In genomic region chr9:122872595-122872994, GRCm38 (mm10) we compare ENCODE assay signal across 43 mouse cellular contexts. TPM values are rescaled to one million over a fixed set of nuclear protein-coding genes. Genes with fewer than 3 reads are reported as not detected.
"Had no signal": no experiment of that assay in that cellular context is flagged by ENCODE, and none has a peak within 500 bp of the region (broad histone marks: within the 10 kb centered on the region; RNA-seq: fewer than 3 reads in every experiment).

No protein-coding gene starts in this region.

- H3K4me2 ChIP-seq: limb, embryonic 12.5 days; limb, embryonic 13.5 days; limb, embryonic 15.5 days; liver, embryonic 13.5 days; liver, embryonic 15.5 days; lung, embryonic 14.5 days; lung, embryonic 15.5 days; midbrain, embryonic 11.5 days; midbrain, embryonic 12.5 days; midbrain, embryonic 13.5 days; midbrain, embryonic 15.5 days; neural tube, embryonic 12.5 days; neural tube, embryonic 13.5 days had no signal

- H3K27ac ChIP-seq: left cerebral cortex, adult 2 months; limb, embryonic 10.5 days; limb, embryonic 12.5 days; limb, embryonic 13.5 days; limb, embryonic 15.5 days; liver, embryonic 13.5 days; liver, embryonic 14.5 days; liver, embryonic 15.5 days; lung, embryonic 15.5 days; macrophage; midbrain, embryonic 10.5 days; midbrain, embryonic 12.5 days; midbrain, embryonic 13.5 days; midbrain, embryonic 15.5 days; neural tube, embryonic 12.5 days; neural tube, embryonic 13.5 days had no signal

- H3K4me1 ChIP-seq: limb, embryonic 10.5 days; limb, embryonic 12.5 days; limb, embryonic 13.5 days; limb, embryonic 15.5 days; liver, embryonic 13.5 days; liver, embryonic 15.5 days; lung, embryonic 15.5 days; megakaryocyte, embryonic 14.5 days; midbrain, embryonic 10.5 days; midbrain, embryonic 12.5 days; midbrain, embryonic 13.5 days; midbrain, embryonic 15.5 days; neural tube, embryonic 12.5 days; neural tube, embryonic 13.5 days had no signal

- DNase-seq: left cerebral cortex, postnatal 4 days; liver; liver, embryonic 13.5 days; lung, adult 18-20 months; lung, adult 2 months; lung, embryonic 14.5 days; lung, postnatal 10 days; lung, postnatal 14 days; lung, postnatal 36 days; lung, postnatal 4 days; midbrain, embryonic 14.5 days had no signal

- H3K9me3 ChIP-seq: limb, embryonic 10.5 days; limb, embryonic 15.5 days; liver, embryonic 13.5 days; liver, embryonic 15.5 days; lung, embryonic 15.5 days; midbrain, embryonic 10.5 days; midbrain, embryonic 13.5 days; midbrain, embryonic 15.5 days; neural tube, embryonic 12.5 days had no signal

- H3K27me3 ChIP-seq: limb, embryonic 12.5 days; limb, embryonic 13.5 days; liver, embryonic 13.5 days; liver, embryonic 15.5 days; lung, embryonic 15.5 days; midbrain, embryonic 15.5 days; neural tube, embryonic 12.5 days had no signal

- H3K36me3 ChIP-seq: limb, embryonic 10.5 days; limb, embryonic 12.5 days; limb, embryonic 13.5 days; limb, embryonic 15.5 days; liver, embryonic 13.5 days; liver, embryonic 15.5 days; lung, embryonic 15.5 days; midbrain, embryonic 10.5 days; midbrain, embryonic 12.5 days; midbrain, embryonic 13.5 days; midbrain, embryonic 15.5 days; neural tube, embryonic 12.5 days; neural tube, embryonic 13.5 days had no signal

- ATAC-seq: lung, postnatal 0 days; midbrain, embryonic 13.5 days; midbrain, embryonic 15.5 days; midbrain, embryonic 16.5 days had no signal

- H3K9ac ChIP-seq: limb, embryonic 12.5 days; limb, embryonic 13.5 days; limb, embryonic 15.5 days; liver, embryonic 13.5 days; liver, embryonic 14.5 days; liver, embryonic 15.5 days; lung, embryonic 14.5 days; lung, embryonic 15.5 days; midbrain, embryonic 12.5 days; midbrain, embryonic 13.5 days; midbrain, embryonic 15.5 days; neural tube, embryonic 12.5 days; neural tube, embryonic 13.5 days had no signal

- H3K4me3 ChIP-seq: left cerebral cortex, adult 2 months; limb, embryonic 10.5 days; limb, embryonic 12.5 days; limb, embryonic 13.5 days; limb, embryonic 15.5 days; liver, embryonic 13.5 days; liver, embryonic 15.5 days; lung, embryonic 15.5 days; megakaryocyte, embryonic 14.5 days; midbrain, embryonic 10.5 days; midbrain, embryonic 12.5 days; midbrain, embryonic 13.5 days; midbrain, embryonic 15.5 days; myocyte; neural tube, embryonic 12.5 days; neural tube, embryonic 13.5 days had no signal

RNA-seq across cellular contexts. Expression of gene Gm35549, which starts 28.8 kb away (rescaled TPM):
- total RNA-seq: left cerebral cortex, adult 2 months; left cerebral cortex, adult 8-10 months; left cerebral cortex, postnatal 10 days; left cerebral cortex, postnatal 14 days; left cerebral cortex, postnatal 25 days; left cerebral cortex, postnatal 36 days; left cerebral cortex, postnatal 4 days; megakaryocyte progenitor cell, adult 5-6 weeks; megakaryocyte, adult 5-6 weeks; megakaryocyte-erythroid progenitor cell, adult 5-6 weeks; midbrain, postnatal 0 days; monocyte, adult 5-6 weeks had no signal
- polyA plus RNA-seq: limb, embryonic 11.5 days; liver, embryonic 13.5 days; liver, embryonic 14.5 days; liver, embryonic 15.5 days; liver, embryonic 16.5 days; lung, adult 2 months; macrophage; midbrain, embryonic 10.5 days; midbrain, embryonic 16.5 days; neural tube, embryonic 13.5 days had no signal

RNA-seq across cellular contexts. Expression of gene Zfp105, which starts 50.3 kb away (rescaled TPM):
- total RNA-seq: megakaryocyte-erythroid progenitor cell, adult 5-6 weeks had no signal
- polyA plus RNA-seq: myocyte had no signal
